Mouse (Mus musculus) hindbrain, embryonic 12.5 days (tissue): Measurements from ENCODE around the gene Zfhx3. TPM values are rescaled to one million over a fixed set of nuclear protein-coding genes. Genes with fewer than 3 reads are reported as not detected.

Experiments used
- ATAC-seq: fragments of 200-750 bp; cut with Nextera tagmentation; 2 replicates; pipeline ENCODE4 v1.8.0; 2017; ENCODE audit warnings: moderate TSS enrichment; ENCODE audit not compliant: low FRiP score
- H3K27ac ChIP-seq: fragments of 300-500 bp; sonication (generic); 2 replicates; pipeline ENCODE4 v1.5.1; 2016; ENCODE audit warnings: mild to moderate bottlenecking
- H3K27me3 ChIP-seq: fragments of 300-500 bp; sonication (generic); 2 replicates; pipeline ENCODE4 v1.6.1; 2016; ENCODE audit warnings: mild to moderate bottlenecking
- H3K36me3 ChIP-seq: fragments of 300-500 bp; sonication (generic); 2 replicates; pipeline ENCODE4 v1.6.1; 2016; ENCODE audit warnings: mild to moderate bottlenecking
- H3K4me1 ChIP-seq: fragments of 300-500 bp; sonication (generic); 2 replicates; pipeline ENCODE4 v1.6.1; 2016
- H3K4me2 ChIP-seq: fragments of 300-500 bp; sonication (generic); replicated peaks from 2 replicates; pipeline ENCODE4 v1.6.1; 2016; ENCODE audit warnings: mild to moderate bottlenecking
- H3K4me3 ChIP-seq: fragments of 300-500 bp; sonication (generic); 2 replicates; pipeline ENCODE4 v1.5.1; 2016; ENCODE audit warnings: mild to moderate bottlenecking
- H3K9ac ChIP-seq: fragments of 300-500 bp; sonication (generic); 2 replicates; pipeline ENCODE4 v1.6.1; 2016; ENCODE audit warnings: mild to moderate bottlenecking, moderate library complexity
- H3K9me3 ChIP-seq: fragments of 300-500 bp; sonication (generic); replicated peaks from 2 replicates; pipeline ENCODE4 v1.6.1; 2016; ENCODE audit warnings: mild to moderate bottlenecking
- WGBS: fragments of 180-500 bp; shearing (Covaris S2); methylation state at CpG from one replicate; pipeline ENCODE4 v1.1.7; 2016; 5-methylcytosine and 5-hydroxymethylcytosine counted together
- polyA plus RNA-seq: library from polyadenylated mRNA; unstranded; fragments of >200 nt; fragmentation: Nextera tagmentation; extraction: Ambion mirVana; gene quantifications from 2 replicates; pipeline ENCODE4 v1.2.1, GENCODE M21; 2016

The Zfhx3 gene
- polyA plus RNA-seq, 1 experiment from 2014 or later, result 56.8 TPM

GRCm38 (mm10) chr8:108869420-108869819 is 927.0 kb downstream of the Zfhx3 start:
- whole genome bisulfite sequencing, result 84% methylated on average over 3 of the region's 3 CpGs
- Histone ChIP-seq H3K4me1 (peaks cover 26% of the 10 kb centered on the region), H3K4me3 (no peak overlapping the region), H3K27ac (no peak overlapping the region), H3K36me3 (peaks cover 15% of the 10 kb centered on the region), H3K4me2 (no peak overlapping the region), H3K9ac (no peak overlapping the region), H3K9me3 (no peaks in the 10 kb centered on the region), H3K27me3 (no peaks in the 10 kb centered on the region)
- no peak for ATAC-seq

- peaks cover 17% of the 10 kb centered on the region for H3K36me3 ChIP-seq
- H3K4me1 ChIP-seq, result peaks cover 26% of the 10 kb centered on the region
- H3K4me2 ChIP-seq, result no peak overlapping the region
- H3K9me3 ChIP-seq, result no peaks in the 10 kb centered on the region
- H3K4me3 ChIP-seq, result no peak overlapping the region
- 77% methylated on average over 5 of the region's 5 CpGs for WGBS
- no peak for ATAC-seq
- H3K27ac ChIP-seq, result no peak overlapping the region
- no peak overlapping the region for H3K9ac ChIP-seq
- H3K27me3 ChIP-seq, result no peaks in the 10 kb centered on the region
These were observed 927.5 kb downstream of the Zfhx3 start for GRCm38 (mm10) chr8:108869935-108870334.

DNA sequence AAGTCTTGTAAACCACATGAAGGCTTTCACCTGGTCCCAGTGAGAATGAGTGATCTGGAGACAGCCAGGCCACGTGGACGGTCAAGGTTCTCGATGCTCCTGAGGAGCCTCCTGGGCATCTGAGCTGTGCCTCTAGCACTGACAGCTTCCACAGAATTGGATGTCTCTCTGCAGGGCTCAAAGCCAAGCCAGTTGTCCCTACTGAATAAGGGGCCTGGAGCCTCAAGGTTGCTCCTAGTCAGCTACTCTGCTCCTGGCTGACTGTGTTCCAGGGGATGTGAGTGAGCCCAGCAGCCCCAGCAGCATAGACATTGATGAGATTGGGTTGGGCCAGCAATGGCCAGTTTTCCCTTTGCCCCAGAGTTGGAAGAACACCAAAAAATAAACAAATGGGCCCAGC is 927.9 kb downstream of the Zfhx3 start:
- no peak overlapping the region for H3K4me3 ChIP-seq
- H3K36me3 ChIP-seq, result peaks cover 14% of the 10 kb centered on the region
- no peak for ATAC-seq
- no peaks in the 10 kb centered on the region for H3K9me3 ChIP-seq
- 94% methylated on average over 3 of the region's 3 CpGs for WGBS
- no peaks in the 10 kb centered on the region for H3K27me3 ChIP-seq
- peaks cover 22% of the 10 kb centered on the region for H3K4me1 ChIP-seq
- no peak overlapping the region for H3K4me2 ChIP-seq
- no peak overlapping the region for H3K9ac ChIP-seq
- no peak overlapping the region for H3K27ac ChIP-seq

DNA sequence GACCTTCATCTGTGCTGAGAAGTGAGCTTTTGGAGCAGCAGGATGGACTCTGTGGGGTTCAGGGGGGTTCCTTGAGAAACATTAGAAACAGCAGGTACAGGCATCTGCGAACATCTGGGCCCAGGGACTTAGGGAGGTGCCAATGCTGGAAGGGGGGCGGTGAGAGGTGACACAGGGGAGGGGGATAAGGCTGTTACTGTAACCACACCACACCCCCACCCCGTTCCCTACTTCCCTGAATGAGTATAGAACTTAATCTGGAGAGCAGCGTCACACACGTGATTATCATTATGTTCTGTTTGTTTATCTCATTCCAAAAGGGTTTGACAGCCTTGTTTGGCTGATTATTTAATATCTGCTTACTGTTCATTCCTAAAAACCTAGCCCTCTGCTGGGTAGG is 933.3 kb downstream of the Zfhx3 start:
- Histone ChIP-seq H3K4me3 (no peak overlapping the region), H3K4me2 (no peak overlapping the region), H3K36me3 (peaks cover 11% of the 10 kb centered on the region), H3K9ac (no peak overlapping the region), H3K27ac (no peak overlapping the region), H3K4me1 (0 out of 2 replicates have a peak, but pooled peaks cover 3% of the 10 kb centered on the region), H3K27me3 (no peaks in the 10 kb centered on the region), H3K9me3 (no peaks in the 10 kb centered on the region)
- WGBS, result 87% methylated on average over 5 of the region's 5 CpGs
- no peak for ATAC-seq

GRCm38 (mm10) chr8:108880101-108880500 is 937.7 kb downstream of the Zfhx3 start:
- peaks cover 23% of the 10 kb centered on the region for H3K4me1 ChIP-seq
- 0 out of 2 replicates have a peak, but pooled peaks cover 2% of the 10 kb centered on the region for H3K36me3 ChIP-seq
- no peak overlapping the region for H3K9ac ChIP-seq
- no peaks in the 10 kb centered on the region for H3K9me3 ChIP-seq
- H3K27me3 ChIP-seq, result no peaks in the 10 kb centered on the region
- H3K4me3 ChIP-seq, result no peak overlapping the region
- no peak overlapping the region for H3K4me2 ChIP-seq
- no peak for ATAC-seq
- H3K27ac ChIP-seq, result no peak overlapping the region
- 90% methylated on average over 6 of the region's 6 CpGs for WGBS

- 0 out of 2 replicates have a peak, but pooled peaks cover 2% of the 10 kb centered on the region for H3K36me3 ChIP-seq
- ATAC-seq, result no peak
- WGBS, result 96% methylated on average over 7 of the region's 7 CpGs
- peaks cover 31% of the 10 kb centered on the region for H3K4me1 ChIP-seq
- no peak overlapping the region for H3K9ac ChIP-seq
- no peak overlapping the region for H3K4me2 ChIP-seq
- no peak overlapping the region for H3K27ac ChIP-seq
- no peaks in the 10 kb centered on the region for H3K27me3 ChIP-seq
- no peak overlapping the region for H3K4me3 ChIP-seq
- no peaks in the 10 kb centered on the region for H3K9me3 ChIP-seq
These were observed 938.9 kb downstream of the Zfhx3 start for GRCm38 (mm10) chr8:108881336-108881735.

DNA sequence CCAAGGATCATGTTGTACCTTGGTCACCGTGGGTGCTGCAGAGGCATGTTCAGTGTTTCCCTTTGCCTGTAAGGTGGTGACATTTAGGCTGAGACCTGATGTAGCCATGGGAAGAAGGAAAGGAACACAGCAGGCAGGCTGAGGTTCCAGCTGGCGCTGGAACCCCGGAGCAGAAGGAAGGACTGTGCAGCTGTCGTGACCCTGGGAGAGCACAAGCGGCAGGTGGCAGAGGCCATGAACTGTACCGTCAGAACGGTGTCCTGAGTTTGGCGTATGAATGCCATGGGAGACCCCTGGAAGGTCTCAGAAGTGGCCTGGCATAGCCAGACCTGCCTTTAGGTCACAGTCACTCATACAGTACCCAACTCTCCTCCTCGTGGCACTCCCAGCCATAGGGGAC is 939.6 kb downstream of the Zfhx3 start:
- 66% methylated on average over 9 of the region's 9 CpGs for WGBS
- no peak overlapping the region for H3K9ac ChIP-seq
- no peaks in the 10 kb centered on the region for H3K27me3 ChIP-seq
- ATAC-seq, result no peak
- H3K4me3 ChIP-seq, result no peak overlapping the region
- H3K4me2 ChIP-seq, result no peak overlapping the region
- 0 out of 2 replicates have a peak, but pooled peaks cover 2% of the 10 kb centered on the region for H3K36me3 ChIP-seq
- H3K9me3 ChIP-seq, result no peaks in the 10 kb centered on the region
- H3K27ac ChIP-seq, result no peak overlapping the region
- peaks cover 38% of the 10 kb centered on the region for H3K4me1 ChIP-seq

GRCm38 (mm10) chr8:108883381-108883780 is 940.9 kb downstream of the Zfhx3 start:
- no peaks in the 10 kb centered on the region for H3K9me3 ChIP-seq
- no peak overlapping the region for H3K4me2 ChIP-seq
- H3K36me3 ChIP-seq, result 0 out of 2 replicates have a peak, but pooled peaks cover 2% of the 10 kb centered on the region
- 84% methylated on average over 6 of the region's 6 CpGs for WGBS
- H3K27ac ChIP-seq, result no peak overlapping the region
- H3K4me3 ChIP-seq, result no peak overlapping the region
- peaks cover 51% of the 10 kb centered on the region for H3K4me1 ChIP-seq
- ATAC-seq, result no peak
- no peak overlapping the region for H3K9ac ChIP-seq
- no peaks in the 10 kb centered on the region for H3K27me3 ChIP-seq

GRCm38 (mm10) chr8:108884947-108885346 is 942.5 kb downstream of the Zfhx3 start:
- Histone ChIP-seq H3K4me1 (peaks cover 64% of the 10 kb centered on the region), H3K4me2 (no peak overlapping the region), H3K27ac (peak overlapping the region; percentile 69), H3K27me3 (no peaks in the 10 kb centered on the region), H3K4me3 (no peak overlapping the region), H3K36me3 (0 out of 2 replicates have a peak, but pooled peaks cover 2% of the 10 kb centered on the region), H3K9me3 (no peaks in the 10 kb centered on the region), H3K9ac (no peak overlapping the region)
- 33% methylated on average over 4 of the region's 4 CpGs for WGBS
- no peak for ATAC-seq

DNA sequence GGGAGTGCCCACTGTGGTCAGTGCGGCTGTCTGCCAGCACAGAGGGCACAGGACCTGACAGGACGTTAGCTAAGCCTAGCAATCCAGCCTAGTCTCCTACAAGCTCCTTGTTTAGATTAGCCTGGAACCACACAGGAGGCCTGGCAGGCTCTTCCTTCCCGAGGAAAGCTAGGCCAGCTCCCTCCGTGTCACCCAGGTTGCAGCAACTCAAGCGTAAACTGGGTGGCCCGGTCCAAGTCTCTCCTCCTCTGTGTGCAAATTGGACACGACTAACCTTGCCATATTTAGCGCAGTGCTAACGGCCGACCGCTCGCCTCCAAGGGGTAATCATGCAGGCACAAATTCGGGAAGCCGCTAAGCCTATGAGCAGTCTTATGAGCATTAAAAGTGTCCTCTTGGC is 943.0 kb downstream of the Zfhx3 start:
- no peak overlapping the region for H3K4me3 ChIP-seq
- peak overlapping the region; percentile 69 for H3K27ac ChIP-seq
- H3K27me3 ChIP-seq, result no peaks in the 10 kb centered on the region
- no peaks in the 10 kb centered on the region for H3K9me3 ChIP-seq
- ATAC-seq, result no peak
- H3K4me1 ChIP-seq, result peaks cover 64% of the 10 kb centered on the region
- 0 out of 2 replicates have a peak overlapping the region, but pooled peaks have one; percentile 7 for H3K4me2 ChIP-seq
- 40% methylated on average over 14 of the region's 14 CpGs for WGBS
- 0 out of 2 replicates have a peak, but pooled peaks cover 2% of the 10 kb centered on the region for H3K36me3 ChIP-seq
- H3K9ac ChIP-seq, result no peak overlapping the region

DNA sequence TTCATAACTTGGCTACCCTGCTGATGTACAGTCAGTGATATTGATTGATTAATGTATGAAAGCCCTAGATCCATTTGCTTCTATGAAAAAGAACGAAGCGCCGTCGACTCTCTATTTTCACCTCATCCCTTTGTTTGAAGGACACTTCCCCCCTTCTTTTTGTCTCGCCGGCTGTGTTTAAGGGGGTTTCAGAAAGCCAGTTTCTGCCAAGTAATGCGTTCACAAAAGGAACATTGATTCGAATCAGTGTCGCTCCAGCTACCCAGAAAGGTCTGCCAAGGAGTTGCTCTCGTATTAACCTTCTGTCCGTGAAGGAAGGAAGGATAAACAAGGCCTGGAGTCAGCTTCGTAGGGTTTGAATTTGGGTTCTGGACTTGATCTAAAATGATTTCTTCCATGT is 943.4 kb downstream of the Zfhx3 start:
- no peak overlapping the region for H3K4me3 ChIP-seq
- peak overlapping the region; percentile 69 for H3K27ac ChIP-seq
- H3K36me3 ChIP-seq, result 0 out of 2 replicates have a peak, but pooled peaks cover 2% of the 10 kb centered on the region
- peaks cover 64% of the 10 kb centered on the region for H3K4me1 ChIP-seq
- no peaks in the 10 kb centered on the region for H3K9me3 ChIP-seq
- ATAC-seq, result no peak
- H3K9ac ChIP-seq, result no peak overlapping the region
- WGBS, result 50% methylated on average over 12 of the region's 12 CpGs
- H3K4me2 ChIP-seq, result 0 out of 2 replicates have a peak overlapping the region, but pooled peaks have one; percentile 7
- H3K27me3 ChIP-seq, result no peaks in the 10 kb centered on the region

- peak overlapping the region; percentile 69; the same call in 1 of the 2 replicates for H3K27ac ChIP-seq
- H3K36me3 ChIP-seq, result no peaks in the 10 kb centered on the region
- H3K4me2 ChIP-seq, result peak overlapping the region; percentile 38
- no peaks in the 10 kb centered on the region for H3K9me3 ChIP-seq
- WGBS, result 21% methylated on average over 12 of the region's 12 CpGs
- H3K4me1 ChIP-seq, result peaks cover 64% of the 10 kb centered on the region
- H3K9ac ChIP-seq, result no peak overlapping the region
- no peak overlapping the region for H3K4me3 ChIP-seq
- no peaks in the 10 kb centered on the region for H3K27me3 ChIP-seq
- ATAC-seq, result no peak
These were observed 944.3 kb downstream of the Zfhx3 start for GRCm38 (mm10) chr8:108886599-108887255.

GRCm38 (mm10) chr8:108887256-108887615 is 944.8 kb downstream of the Zfhx3 start:
- no peaks in the 10 kb centered on the region for H3K27me3 ChIP-seq
- WGBS, result 75% methylated on average over 14 of the region's 14 CpGs
- H3K27ac ChIP-seq, result peak overlapping the region; percentile 56; the same call in 1 of the 2 replicates
- no peak overlapping the region for H3K9ac ChIP-seq
- peaks cover 61% of the 10 kb centered on the region for H3K4me1 ChIP-seq
- no peak overlapping the region for H3K4me3 ChIP-seq
- peak overlapping the region; percentile 38; the same call in 1 of the 2 replicates for H3K4me2 ChIP-seq
- no peaks in the 10 kb centered on the region for H3K9me3 ChIP-seq
- ATAC-seq, result no peak
- no peaks in the 10 kb centered on the region for H3K36me3 ChIP-seq
